Mouse (Mus musculus): Measurements from ENCODE around the gene Fus. TPM values are rescaled to one million over a fixed set of nuclear protein-coding genes. Genes with fewer than 3 reads are reported as not detected.

Fus gene
- total RNA-seq (2021): 100 to 1,000 TPM; 259 to 349 TPM

GRCm38 (mm10) chr7:127967004-127967921, at the start of gene Fus:
Gene Fus, plus strand, starts transcription at chr7:127967457.
- intact Hi-C loops (cut with DNase I): loop anchor here (1.0 kb wide), 1 partner anchor 32 kb away; no protein-coding TSS in a partner anchor
- DNase-seq (ENCODE audit: low spot score in 2 of 2): peak; percentile 95

- DNase-seq (ENCODE audit: low spot score in 2 of 2): no peak
Measured at GRCm38 (mm10) chr7:127918203-127918602, 49.1 kb upstream of the Fus start.

GRCm38 (mm10) chr7:127919290-127919689, 48.0 kb upstream of the Fus start:
- no peak for DNase-seq (ENCODE audit: low spot score in 2 of 2)
- intact Hi-C loops (cut with DNase I): no loop called here

More at GRCm38 (mm10) chr7:127918203-127918602, 49.1 kb upstream of the Fus start:
- intact Hi-C loops (cut with DNase I): no loop called here

GRCm38 (mm10) chr7:127921516-127921915, 45.7 kb upstream of the Fus start:
- DNase-seq (ENCODE audit: low spot score in 2 of 2): no peak
- intact Hi-C loops (cut with DNase I): no loop called here

GRCm38 (mm10) chr7:127922451-127923275, 44.6 kb upstream of the Fus start:
- intact Hi-C loops (cut with DNase I): no loop called here
- no peak for DNase-seq (ENCODE audit: low spot score in 2 of 2)

- no peak for DNase-seq (ENCODE audit: low spot score in 2 of 2)
- intact Hi-C loops (cut with DNase I): no loop called here
Measured at GRCm38 (mm10) chr7:127923714-127924113, 43.5 kb upstream of the Fus start.

- no peak for DNase-seq (ENCODE audit: low spot score in 2 of 2)
- intact Hi-C loops (cut with DNase I): no loop called here
Measured at GRCm38 (mm10) chr7:127925252-127925651, 42.0 kb upstream of the Fus start.

- no peak for DNase-seq (ENCODE audit: low spot score in 2 of 2)
- intact Hi-C loops (cut with DNase I): no loop called here
Measured at GRCm38 (mm10) chr7:127926066-127926465, 41.2 kb upstream of the Fus start.

- no peak for DNase-seq (ENCODE audit: low spot score in 2 of 2)
- intact Hi-C loops (cut with DNase I): no loop called here
Measured at GRCm38 (mm10) chr7:127926846-127927245, 40.4 kb upstream of the Fus start.

- intact Hi-C loops (cut with DNase I): no loop called here
- no peak for DNase-seq (ENCODE audit: low spot score in 2 of 2)
Measured at GRCm38 (mm10) chr7:127927726-127928125, 39.5 kb upstream of the Fus start.

- intact Hi-C loops (cut with DNase I): no loop called here
- DNase-seq (ENCODE audit: low spot score in 2 of 2): no peak
Measured at GRCm38 (mm10) chr7:127928596-127928995, 38.7 kb upstream of the Fus start.

GRCm38 (mm10) chr7:127929923-127930322, 37.3 kb upstream of the Fus start, which contains the start of gene Prss8:
Gene Prss8, minus strand, starts transcription at chr7:127930104.
- DNase-seq (ENCODE audit: low spot score in 2 of 2): no peak
- intact Hi-C loops (cut with DNase I): no loop called here

GRCm38 (mm10) chr7:127930636-127931035, 36.6 kb upstream of the Fus start:
- no peak for DNase-seq (ENCODE audit: low spot score in 2 of 2)
- intact Hi-C loops (cut with DNase I): no loop called here

GRCm38 (mm10) chr7:127931351-127932135, 35.7 kb upstream of the Fus start:
- intact Hi-C loops (cut with DNase I): no loop called here

GRCm38 (mm10) chr7:127932273-127933031, 34.8 kb upstream of the Fus start:
- no peak for DNase-seq (ENCODE audit: low spot score in 2 of 2)
- intact Hi-C loops (cut with DNase I): no loop called here

More at GRCm38 (mm10) chr7:127931351-127932135, 35.7 kb upstream of the Fus start:
- no peak for DNase-seq (ENCODE audit: low spot score in 2 of 2)

GRCm38 (mm10) chr7:127934075-127934474, 33.2 kb upstream of the Fus start:
- intact Hi-C loops (cut with DNase I): no loop called here
- DNase-seq (ENCODE audit: low spot score in 2 of 2): no peak

GRCm38 (mm10) chr7:127935028-127935722, 32.1 kb upstream of the Fus start:
- peak; percentile 94 to 95 for DNase-seq (ENCODE audit: low spot score in 2 of 2)
- intact Hi-C loops (cut with DNase I): loop anchor here (1.0 to 5.0 kb wide), 3 partner anchors 32 to 158 kb away; partner anchors contain the start of genes Fus, Hsd3b7 and Setd1a

GRCm38 (mm10) chr7:127935748-127936159, 31.5 kb upstream of the Fus start:
- DNase-seq (ENCODE audit: low spot score in 2 of 2): no peak
- intact Hi-C loops (cut with DNase I): loop anchor here (1.0 to 5.0 kb wide), 3 partner anchors 32 to 158 kb away; partner anchors contain the start of genes Fus, Hsd3b7 and Setd1a
